Mouse (Mus musculus): ENCODE measurements at regions not wholly inside any gene's neighbourhood (a gene's known extent, or its start where the extent isn't known, plus 50 kb on each side); places are given as distances from the start of the nearest gene placed in this dataset.

- Histone ChIP-seq H3K27me3 (replicated peaks; ENCODE audit: insufficient read depth, low read length) (no peaks in the 10 kb centered on the region), H3K27ac (ENCODE audit: low read length) (no peak overlapping the region), H3K9ac (replicated peaks; ENCODE audit: low read depth) (no peak overlapping the region), H3K4me3 (ENCODE audit: low read depth, low read length) (no peak overlapping the region), H3K9me3 (ENCODE audit: low read length) (no peaks in the 10 kb centered on the region), H3K4me2 (replicated peaks; ENCODE audit: low read depth, low read length) (no peak overlapping the region), H3K36me3 (ENCODE audit: insufficient read depth, low read length) (no peaks in the 10 kb centered on the region), H3K4me1 (ENCODE audit: insufficient read depth, low read depth, low read length) (no peaks in the 10 kb centered on the region)
- peak; percentile 59 for TF ChIP-seq CTCF (IDR thresholded peaks at IDR 0.05)
- TF ChIP-seq EP300 (IDR thresholded peaks at IDR 0.05), result no peak
- ATAC-seq (peak; percentile 25; the same call in 1 of the 2 replicates), DNase-seq (ENCODE audit: low spot score) (peak; percentile 39)
- 52% methylated on average over 6 of the region's 6 CpGs for WGBS
Observed at GRCm38 (mm10) chr4:105924781-105925382, 135.2 kb downstream of the Gm12728 start.

- WGBS, result 93% methylated on average over 2 of the region's 2 CpGs
- Histone ChIP-seq H3K9ac (replicated peaks; ENCODE audit: low read depth) (no peak overlapping the region), H3K36me3 (ENCODE audit: insufficient read depth, low read length) (no peaks in the 10 kb centered on the region), H3K4me2 (replicated peaks; ENCODE audit: low read depth, low read length) (no peak overlapping the region), H3K9me3 (ENCODE audit: low read length) (no peaks in the 10 kb centered on the region), H3K4me1 (ENCODE audit: insufficient read depth, low read depth, low read length) (no peaks in the 10 kb centered on the region), H3K27me3 (replicated peaks; ENCODE audit: insufficient read depth, low read length) (no peaks in the 10 kb centered on the region), H3K27ac (ENCODE audit: low read length) (no peak overlapping the region), H3K4me3 (ENCODE audit: low read depth, low read length) (no peak overlapping the region)
- TF ChIP-seq EP300 (IDR thresholded peaks at IDR 0.05) (no peak), CTCF (IDR thresholded peaks at IDR 0.05) (no peak)
- ATAC-seq (no peak), DNase-seq (ENCODE audit: low spot score) (no peak)
Observed at GRCm38 (mm10) chr4:105925506-105925905, 135.8 kb downstream of the Gm12728 start.

- ATAC-seq (no peak), DNase-seq (ENCODE audit: low spot score) (no peak)
- no peak overlapping the region for H3K27ac ChIP-seq (ENCODE audit: low read length)
- H3K4me3 ChIP-seq (ENCODE audit: low read depth, low read length), result no peak overlapping the region
- no peak overlapping the region for H3K9ac ChIP-seq (replicated peaks; ENCODE audit: low read depth)
- no peak overlapping the region for H3K4me2 ChIP-seq (replicated peaks; ENCODE audit: low read depth, low read length)
- TF ChIP-seq CTCF (IDR thresholded peaks at IDR 0.05), result no peak
- TF ChIP-seq EP300 (IDR thresholded peaks at IDR 0.05), result no peak
- no peaks in the 10 kb centered on the region for H3K27me3 ChIP-seq (replicated peaks; ENCODE audit: insufficient read depth, low read length)
- H3K36me3 ChIP-seq (ENCODE audit: insufficient read depth, low read length), result no peaks in the 10 kb centered on the region
- no peaks in the 10 kb centered on the region for H3K4me1 ChIP-seq (ENCODE audit: insufficient read depth, low read depth, low read length)
- no peaks in the 10 kb centered on the region for H3K9me3 ChIP-seq (ENCODE audit: low read length)
- WGBS, result 88% methylated on average over 10 of the region's 10 CpGs
Observed at GRCm38 (mm10) chr4:105929658-105930057, 140.0 kb downstream of the Gm12728 start.

GRCm38 (mm10) chr4:105934971-105935370 is 145.3 kb downstream of the Gm12728 start:
- no peak overlapping the region for H3K9ac ChIP-seq (replicated peaks; ENCODE audit: low read depth)

GRCm38 (mm10) chr4:105936755-105937514 is 147.3 kb downstream of the Gm12728 start:
- DNase-seq (ENCODE audit: low spot score), result no peak

More at GRCm38 (mm10) chr4:105934971-105935370, 145.3 kb downstream of the Gm12728 start:
- Histone ChIP-seq H3K4me3 (ENCODE audit: low read depth, low read length) (no peak overlapping the region), H3K27ac (ENCODE audit: low read length) (no peak overlapping the region), H3K27me3 (replicated peaks; ENCODE audit: insufficient read depth, low read length) (no peaks in the 10 kb centered on the region), H3K4me2 (replicated peaks; ENCODE audit: low read depth, low read length) (no peak overlapping the region), H3K9me3 (ENCODE audit: low read length) (no peaks in the 10 kb centered on the region), H3K36me3 (ENCODE audit: insufficient read depth, low read length) (no peaks in the 10 kb centered on the region), H3K4me1 (ENCODE audit: insufficient read depth, low read depth, low read length) (no peaks in the 10 kb centered on the region)
- no peak for DNase-seq (ENCODE audit: low spot score)
- no peak for TF ChIP-seq CTCF (IDR thresholded peaks at IDR 0.05)
- TF ChIP-seq EP300 (IDR thresholded peaks at IDR 0.05), result no peak
- ATAC-seq, result no peak
- WGBS, result 57% methylated on average over 4 of the region's 4 CpGs

GRCm38 (mm10) chr4:105937587-105937986 is 147.9 kb downstream of the Gm12728 start:
- no peaks in the 10 kb centered on the region for H3K27me3 ChIP-seq (replicated peaks; ENCODE audit: insufficient read depth, low read length)
- 75% methylated on average over 6 of the region's 6 CpGs for WGBS
- no peak overlapping the region for H3K27ac ChIP-seq (ENCODE audit: low read length)
- no peak overlapping the region for H3K4me3 ChIP-seq (ENCODE audit: low read depth, low read length)
- no peaks in the 10 kb centered on the region for H3K9me3 ChIP-seq (ENCODE audit: low read length)
- ATAC-seq (no peak), DNase-seq (ENCODE audit: low spot score) (no peak)
- no peaks in the 10 kb centered on the region for H3K4me1 ChIP-seq (ENCODE audit: insufficient read depth, low read depth, low read length)
- TF ChIP-seq EP300 (IDR thresholded peaks at IDR 0.05) (no peak), CTCF (IDR thresholded peaks at IDR 0.05) (no peak)
- no peaks in the 10 kb centered on the region for H3K36me3 ChIP-seq (ENCODE audit: insufficient read depth, low read length)
- no peak overlapping the region for H3K9ac ChIP-seq (replicated peaks; ENCODE audit: low read depth)
- no peak overlapping the region for H3K4me2 ChIP-seq (replicated peaks; ENCODE audit: low read depth, low read length)

More at GRCm38 (mm10) chr4:105936755-105937514, 147.3 kb downstream of the Gm12728 start:
- Histone ChIP-seq H3K27me3 (replicated peaks; ENCODE audit: insufficient read depth, low read length) (no peaks in the 10 kb centered on the region), H3K36me3 (ENCODE audit: insufficient read depth, low read length) (no peaks in the 10 kb centered on the region), H3K9ac (replicated peaks; ENCODE audit: low read depth) (no peak overlapping the region), H3K9me3 (ENCODE audit: low read length) (no peaks in the 10 kb centered on the region), H3K27ac (ENCODE audit: low read length) (no peak overlapping the region), H3K4me1 (ENCODE audit: insufficient read depth, low read depth, low read length) (no peaks in the 10 kb centered on the region), H3K4me3 (ENCODE audit: low read depth, low read length) (no peak overlapping the region), H3K4me2 (replicated peaks; ENCODE audit: low read depth, low read length) (no peak overlapping the region)
- WGBS, result 70% methylated on average over 7 of the region's 7 CpGs
- TF ChIP-seq EP300 (IDR thresholded peaks at IDR 0.05), result no peak
- no peak for TF ChIP-seq CTCF (IDR thresholded peaks at IDR 0.05)
- ATAC-seq, result no peak
